Mouse (Mus musculus): ENCODE results near the gene Ripor3. TPM values are rescaled to one million over a fixed set of nuclear protein-coding genes. Genes with fewer than 3 reads are reported as not detected.

The Ripor3 gene
- not detected for polyA plus RNA-seq (2014; fragmentation: Illumina TruSeq; extraction: RNeasy Lipid Tissue Mini Kit (QIAGEN cat#74804); ENCODE audit: low read depth, low replicate concordance)

GRCm38 (mm10) chr2:168009936-168010668 is at the start of gene Ripor3:
Gene Ripor3, minus strand, starts transcription at chr2:168010618.

DNA sequence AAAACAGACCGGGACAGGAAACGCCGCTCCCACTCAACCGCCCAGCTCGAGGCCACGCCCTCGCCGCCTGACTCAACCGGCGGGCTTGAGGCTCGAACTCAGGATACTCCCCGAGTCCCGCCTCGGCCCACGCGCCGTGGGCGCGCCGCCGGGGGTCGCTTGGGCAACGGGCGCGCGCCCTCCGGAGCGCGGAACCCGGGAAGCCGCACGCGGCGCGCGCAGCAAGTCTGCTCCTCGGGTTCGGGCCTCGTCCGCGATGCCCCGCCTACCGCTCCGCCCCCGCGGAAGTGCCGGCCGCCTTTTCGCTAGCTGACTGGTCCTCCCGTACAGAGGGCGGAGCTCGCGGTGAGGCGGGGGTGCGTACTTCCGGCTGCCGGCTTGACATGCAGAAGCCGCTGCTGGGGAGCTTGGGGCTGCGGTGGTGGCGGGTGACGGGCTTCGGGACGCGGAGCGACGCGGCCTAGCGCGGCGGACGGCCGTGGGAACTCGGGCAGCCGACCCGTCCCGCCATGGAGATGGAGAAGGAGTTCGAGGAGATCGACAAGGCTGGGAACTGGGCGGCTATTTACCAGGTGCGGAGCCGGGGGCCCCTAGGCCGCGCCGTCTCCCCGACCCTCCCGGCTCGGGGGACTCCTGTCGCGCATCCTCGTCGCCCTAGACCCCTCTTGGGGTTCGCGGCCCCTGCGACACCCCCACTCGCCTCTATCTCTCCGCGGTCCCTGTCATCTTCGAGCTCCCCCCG is 78.3 kb downstream of the Ripor3 start, which contains the start of gene Ptpn1:
Ptpn1 (plus strand) TSS at position 73 of the 742 bp plus-strand sequence.

Other genes starting within 250 kb of the Ripor3 start
- gene Ptpn1, start 78.6 kb downstream of the Ripor3 start, polyA plus RNA-seq (2014; fragmentation: Illumina TruSeq; extraction: RNeasy Lipid Tissue Mini Kit (QIAGEN cat#74804); ENCODE audit: low read depth, low replicate concordance), result 38.7 TPM
- gene Pard6b, start 70.4 kb upstream of the Ripor3 start, polyA plus RNA-seq (2014; fragmentation: Illumina TruSeq; extraction: RNeasy Lipid Tissue Mini Kit (QIAGEN cat#74804); ENCODE audit: low read depth, low replicate concordance), result 0.87 TPM
- 6.2 TPM for gene Adnp, start 196.5 kb upstream of the Ripor3 start, polyA plus RNA-seq (2014; fragmentation: Illumina TruSeq; extraction: RNeasy Lipid Tissue Mini Kit (QIAGEN cat#74804); ENCODE audit: low read depth, low replicate concordance)
- 129 TPM for gene Gm20716, start 219.7 kb upstream of the Ripor3 start, polyA plus RNA-seq (2014; fragmentation: Illumina TruSeq; extraction: RNeasy Lipid Tissue Mini Kit (QIAGEN cat#74804); ENCODE audit: low read depth, low replicate concordance)
- gene Dpm1, start 220.0 kb upstream of the Ripor3 start, polyA plus RNA-seq (2014; fragmentation: Illumina TruSeq; extraction: RNeasy Lipid Tissue Mini Kit (QIAGEN cat#74804); ENCODE audit: low read depth, low replicate concordance), result 191 TPM
- gene Mocs3, start 220.0 kb upstream of the Ripor3 start, polyA plus RNA-seq (2014; fragmentation: Illumina TruSeq; extraction: RNeasy Lipid Tissue Mini Kit (QIAGEN cat#74804); ENCODE audit: low read depth, low replicate concordance), result 2.9 TPM

Data from adrenal gland, adult 10 weeks (tissue).